Mouse (Mus musculus) forebrain, embryonic 13.5 days (tissue): ENCODE results near the gene Nmral1. TPM values are rescaled to one million over a fixed set of nuclear protein-coding genes. Genes with fewer than 3 reads are reported as not detected.

Experiments used
- ATAC-seq: fragments of 200-750 bp; cut with Nextera tagmentation; 2 replicates; pipeline ENCODE4 v1.8.0; 2017
- H3K27ac ChIP-seq: fragments of 300-500 bp; sonication (generic); 2 replicates; pipeline ENCODE4 v1.5.1; 2015; ENCODE audit warnings: inconsistent platforms, mild to moderate bottlenecking, moderate library complexity
- H3K27me3 ChIP-seq: fragments of 300-500 bp; sonication (generic); 2 replicates; pipeline ENCODE4 v1.6.1; 2015; ENCODE audit warnings: mild to moderate bottlenecking, inconsistent platforms
- H3K36me3 ChIP-seq: fragments of 300-500 bp; sonication (generic); 2 replicates; pipeline ENCODE4 v1.6.1; 2015; ENCODE audit warnings: mild to moderate bottlenecking, inconsistent platforms; ENCODE audit not compliant: poor library complexity, severe bottlenecking
- H3K4me1 ChIP-seq: fragments of 300-500 bp; sonication (generic); 2 replicates; pipeline ENCODE4 v1.6.1; 2015; ENCODE audit warnings: inconsistent platforms
- H3K4me2 ChIP-seq: fragments of 300-500 bp; sonication (generic); 2 replicates; pipeline ENCODE4 v1.6.1; 2015; ENCODE audit warnings: inconsistent platforms, mild to moderate bottlenecking, moderate library complexity
- H3K4me3 ChIP-seq: fragments of 300-500 bp; sonication (generic); 2 replicates; pipeline ENCODE4 v1.5.1; 2015; ENCODE audit warnings: mild to moderate bottlenecking, inconsistent platforms
- H3K9ac ChIP-seq: fragments of 300-500 bp; sonication (generic); 2 replicates; pipeline ENCODE4 v1.6.1; 2015; ENCODE audit warnings: mild to moderate bottlenecking, inconsistent platforms
- H3K9me3 ChIP-seq: fragments of 300-500 bp; sonication (generic); replicated peaks from 2 replicates; pipeline ENCODE4 v1.6.1; 2016; ENCODE audit warnings: inconsistent platforms
- WGBS: fragments of 180-500 bp; shearing (Covaris S2); methylation state at CpG from one replicate; pipeline ENCODE4 v1.1.7; 2015; 5-methylcytosine and 5-hydroxymethylcytosine counted together
- polyA plus RNA-seq: library from polyadenylated mRNA; unstranded; fragments of >200 nt; fragmentation: Nextera tagmentation; extraction: Ambion mirVana; gene quantifications from 2 replicates; pipeline ENCODE4 v1.2.1, GENCODE M21; 2015

Nmral1 gene
- polyA plus RNA-seq, 1 experiment from 2014 or later = 158 TPM

- Histone ChIP-seq H3K4me1 (no peaks in the 10 kb centered on the region), H3K27me3 (no peaks in the 10 kb centered on the region), H3K27ac (no peak overlapping the region), H3K36me3 (no peaks in the 10 kb centered on the region), H3K9ac (no peak overlapping the region), H3K4me2 (no peak overlapping the region), H3K4me3 (no peak overlapping the region), H3K9me3 (no peaks in the 10 kb centered on the region)
- no peak for ATAC-seq
- 87% methylated on average over 2 of the region's 2 CpGs for WGBS
Observed at GRCm38 (mm10) chr16:4736262-4736661, 17.1 kb upstream of the Nmral1 start.

DNA sequence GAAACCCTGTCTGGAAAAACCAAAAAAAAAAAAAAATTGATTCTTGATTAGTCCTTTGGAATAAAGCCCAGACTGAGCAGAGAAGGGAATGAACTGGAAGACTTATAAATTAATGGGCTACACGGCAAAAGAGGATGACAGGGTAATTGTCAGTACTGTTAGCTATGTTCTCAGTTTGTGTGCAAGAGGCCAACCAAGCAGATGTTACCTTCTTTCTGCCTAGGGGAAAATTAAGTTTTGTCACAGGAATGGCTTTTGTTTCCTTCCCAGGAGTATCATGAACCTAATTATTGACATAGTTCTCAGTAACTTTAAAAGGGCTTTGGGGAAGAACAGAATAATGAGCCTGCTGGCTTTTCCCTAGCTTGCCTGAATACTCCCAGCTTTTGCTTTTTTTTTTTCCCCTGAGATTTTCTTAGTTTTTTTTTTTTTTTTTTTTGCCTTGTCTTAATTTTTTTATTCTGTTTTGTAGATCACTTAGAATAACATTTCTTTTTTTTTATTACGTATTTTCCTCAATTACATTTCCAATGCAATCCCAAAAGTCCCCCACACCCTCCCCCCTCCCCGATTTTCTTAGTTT lies 11.7 kb upstream of the Nmral1 start:
- no peak overlapping the region for H3K4me3 ChIP-seq
- no peak overlapping the region for H3K27ac ChIP-seq
- H3K9ac ChIP-seq = no peak overlapping the region
- H3K36me3 ChIP-seq = no peaks in the 10 kb centered on the region
- no peaks in the 10 kb centered on the region for H3K9me3 ChIP-seq
- no peak overlapping the region for H3K4me2 ChIP-seq
- ATAC-seq = no peak
- no peaks in the 10 kb centered on the region for H3K27me3 ChIP-seq
- WGBS = 70% methylated on average over 3 of the region's 3 CpGs
- peaks cover 13% of the 10 kb centered on the region for H3K4me1 ChIP-seq

DNA sequence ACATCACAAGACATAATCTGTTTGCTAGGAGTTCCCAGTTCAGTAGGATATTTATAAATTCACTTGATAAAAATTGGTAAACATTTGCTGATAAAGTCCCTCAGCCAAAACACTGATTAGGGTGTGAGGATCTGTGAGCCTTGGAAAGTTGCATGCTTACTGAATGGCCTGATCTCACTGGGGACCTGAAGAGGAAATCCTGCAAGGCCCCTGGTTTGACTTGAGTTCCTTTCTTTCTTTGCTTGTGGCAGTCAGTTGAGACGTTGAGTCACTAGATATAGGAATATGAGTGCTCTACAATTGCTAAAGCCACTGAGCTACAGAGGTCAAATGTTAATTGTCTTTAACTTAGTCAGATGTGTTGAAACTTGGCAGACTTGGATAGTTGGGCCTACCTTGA lies 8.8 kb upstream of the Nmral1 start:
- H3K27ac ChIP-seq = no peak overlapping the region
- no peak overlapping the region for H3K4me3 ChIP-seq
- H3K4me1 ChIP-seq = peaks cover 13% of the 10 kb centered on the region
- WGBS = 91% methylated on average over 1 of the region's 1 CpGs
- no peaks in the 10 kb centered on the region for H3K9me3 ChIP-seq
- no peaks in the 10 kb centered on the region for H3K36me3 ChIP-seq
- no peak for ATAC-seq
- no peaks in the 10 kb centered on the region for H3K27me3 ChIP-seq
- H3K9ac ChIP-seq = no peak overlapping the region
- no peak overlapping the region for H3K4me2 ChIP-seq

GRCm38 (mm10) chr16:4727526-4727925 lies 8.4 kb upstream of the Nmral1 start:
- Histone ChIP-seq H3K36me3 (no peaks in the 10 kb centered on the region), H3K9ac (no peak overlapping the region)

GRCm38 (mm10) chr16:4726528-4727128 lies 7.5 kb upstream of the Nmral1 start:
- Histone ChIP-seq H3K4me2 (peak overlapping the region; percentile 87), H3K27ac (peak overlapping the region; percentile 69), H3K9me3 (no peaks in the 10 kb centered on the region), H3K36me3 (no peaks in the 10 kb centered on the region), H3K4me1 (peaks cover 13% of the 10 kb centered on the region), H3K27me3 (no peaks in the 10 kb centered on the region), H3K9ac (peak overlapping the region; percentile 89), H3K4me3 (peak overlapping the region; percentile 70)
- peak; percentile 36 for ATAC-seq
- 2% methylated on average over 40 of the region's 40 CpGs for WGBS

More at GRCm38 (mm10) chr16:4727526-4727925, 8.4 kb upstream of the Nmral1 start:
- H3K27me3 ChIP-seq = no peaks in the 10 kb centered on the region
- WGBS = 95% methylated on average over 1 of the region's 1 CpGs
- no peak overlapping the region for H3K27ac ChIP-seq
- no peak for ATAC-seq
- H3K4me2 ChIP-seq = peak overlapping the region; percentile 87
- peaks cover 13% of the 10 kb centered on the region for H3K4me1 ChIP-seq
- H3K9me3 ChIP-seq = no peaks in the 10 kb centered on the region
- H3K4me3 ChIP-seq = peak overlapping the region; percentile 70; the same call in 1 of the 2 replicates

GRCm38 (mm10) chr16:4725780-4726527 lies 6.8 kb upstream of the Nmral1 start, which contains the start of gene Hmox2:
Hmox2 (plus strand) TSS chr16:4726361.
- Histone ChIP-seq H3K9me3 (no peaks in the 10 kb centered on the region), H3K4me3 (peak within 1 kb of the TSS; percentile 70), H3K4me1 (peaks cover 13% of the 10 kb centered on the region), H3K36me3 (no peaks in the 10 kb centered on the region), H3K9ac (peak within 1 kb of the TSS; percentile 89), H3K27ac (peak within 1 kb of the TSS; percentile 69), H3K4me2 (peak within 1 kb of the TSS; percentile 87), H3K27me3 (no peaks in the 10 kb centered on the region)
- ATAC-seq = peak; percentile 98
- WGBS = 5% methylated on average over 35 of the region's 35 CpGs

- Histone ChIP-seq H3K4me1 (peaks cover 11% of the 10 kb centered on the region), H3K36me3 (no peaks in the 10 kb centered on the region), H3K4me2 (no peak overlapping the region), H3K27ac (no peak overlapping the region), H3K27me3 (no peaks in the 10 kb centered on the region), H3K9ac (no peak overlapping the region), H3K4me3 (no peak overlapping the region), H3K9me3 (no peaks in the 10 kb centered on the region)
- no peak for ATAC-seq
- 83% methylated on average over 4 of the region's 4 CpGs for WGBS
Observed at GRCm38 (mm10) chr16:4725266-4725665, 6.1 kb upstream of the Nmral1 start.

- H3K27ac ChIP-seq = no peak overlapping the region
- WGBS = 79% methylated on average over 3 of the region's 3 CpGs
- no peaks in the 10 kb centered on the region for H3K9me3 ChIP-seq
- H3K36me3 ChIP-seq = no peaks in the 10 kb centered on the region
- H3K4me2 ChIP-seq = no peak overlapping the region
- no peaks in the 10 kb centered on the region for H3K27me3 ChIP-seq
- H3K4me3 ChIP-seq = no peak overlapping the region
- no peak overlapping the region for H3K9ac ChIP-seq
- H3K4me1 ChIP-seq = peaks cover 14% of the 10 kb centered on the region
- ATAC-seq = no peak
Observed at GRCm38 (mm10) chr16:4722915-4723209, 3.7 kb upstream of the Nmral1 start.

DNA sequence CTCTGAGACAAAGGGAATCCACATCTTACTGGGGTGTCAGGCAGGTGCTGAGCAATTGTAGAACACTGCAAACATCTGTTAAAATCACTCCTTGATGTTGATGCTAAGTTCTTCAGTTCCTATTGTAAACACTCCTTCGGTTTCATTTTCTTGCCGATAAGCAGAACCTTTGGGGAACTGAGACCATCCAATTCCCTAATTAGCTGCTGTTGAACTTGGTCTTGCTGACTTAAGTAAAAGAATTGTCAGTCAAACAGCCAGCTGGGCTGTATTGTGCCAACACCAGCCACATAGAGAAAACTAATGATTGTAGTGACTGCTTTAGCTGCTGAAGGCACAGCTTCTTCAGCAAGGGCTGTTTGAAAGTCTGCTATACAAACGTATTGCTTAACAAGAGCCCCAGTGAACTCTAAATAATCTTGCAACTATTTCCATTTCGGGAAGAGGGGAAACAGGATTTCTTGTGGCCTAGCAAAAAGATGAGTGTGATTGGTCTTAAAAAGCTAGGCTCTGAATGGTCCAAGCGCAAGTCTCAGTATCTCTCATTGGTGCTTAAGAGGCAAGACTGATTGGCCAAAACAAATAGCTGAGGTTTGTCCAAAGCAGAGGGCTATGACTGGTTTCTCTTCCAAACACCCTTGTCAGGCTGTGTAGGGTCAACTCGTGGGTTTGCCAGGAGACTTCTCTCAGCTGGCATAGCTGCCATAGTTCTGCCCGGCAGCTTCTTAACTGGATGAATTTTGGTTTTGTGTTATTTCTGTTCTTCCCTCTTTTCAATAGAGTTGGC lies 3.2 kb upstream of the Nmral1 start:
- Histone ChIP-seq H3K4me3 (no peak overlapping the region), H3K9ac (no peak overlapping the region), H3K27ac (no peak overlapping the region), H3K36me3 (no peaks in the 10 kb centered on the region), H3K9me3 (no peaks in the 10 kb centered on the region), H3K27me3 (no peaks in the 10 kb centered on the region), H3K4me2 (no peak overlapping the region), H3K4me1 (peaks cover 16% of the 10 kb centered on the region)
- WGBS = 64% methylated on average over 7 of the region's 7 CpGs
- no peak for ATAC-seq

- Histone ChIP-seq H3K4me1 (peaks cover 8% of the 10 kb centered on the region), H3K9me3 (no peaks in the 10 kb centered on the region), H3K4me2 (peak overlapping the region; percentile 76), H3K27ac (no peak overlapping the region), H3K36me3 (peaks cover 39% of the 10 kb centered on the region), H3K4me3 (peak overlapping the region; percentile 62), H3K9ac (peak overlapping the region; percentile 81), H3K27me3 (no peaks in the 10 kb centered on the region)
- ATAC-seq = no peak
- 53% methylated on average over 3 of the region's 3 CpGs for WGBS
Observed at GRCm38 (mm10) chr16:4717866-4718265, 1.3 kb downstream of the Nmral1 start.

GRCm38 (mm10) chr16:4713861-4714710 lies 5.1 kb downstream of the Nmral1 start:
- H3K4me2 ChIP-seq = no peak overlapping the region
- H3K27ac ChIP-seq = no peak overlapping the region
- peaks cover 8% of the 10 kb centered on the region for H3K4me1 ChIP-seq
- WGBS = 95% methylated on average over 17 of the region's 17 CpGs
- H3K4me3 ChIP-seq = no peak overlapping the region
- H3K27me3 ChIP-seq = no peaks in the 10 kb centered on the region
- peaks cover 76% of the 10 kb centered on the region for H3K36me3 ChIP-seq
- H3K9ac ChIP-seq = no peak overlapping the region
- no peaks in the 10 kb centered on the region for H3K9me3 ChIP-seq
- no peak for ATAC-seq
